Mouse (Mus musculus) limb, embryonic 12.5 days (tissue): ENCODE results near the gene Hps5. TPM values are rescaled to one million over a fixed set of nuclear protein-coding genes. Genes with fewer than 3 reads are reported as not detected.
"Not testable (repeated sequence)": the region's sequence is repeated elsewhere in the genome, so short reads cannot be mapped to it uniquely, and the experiment has no call there.

ENCODE experiments used
- ATAC-seq: fragments of 200-750 bp; cut with Nextera tagmentation; 2 replicates; pipeline ENCODE4 v1.8.0; 2017; ENCODE audit warnings: low read depth, moderate TSS enrichment; ENCODE audit not compliant: insufficient number of reproducible peaks, insufficient read depth, low FRiP score, low TSS enrichment
- H3K27ac ChIP-seq: fragments of 300-500 bp; sonication (generic); 2 replicates; pipeline ENCODE4 v1.5.1; 2016; ENCODE audit warnings: mild to moderate bottlenecking, moderate library complexity
- H3K27me3 ChIP-seq: fragments of 300-500 bp; sonication (generic); 2 replicates; pipeline ENCODE4 v1.6.1; 2016; ENCODE audit warnings: mild to moderate bottlenecking, moderate library complexity
- H3K36me3 ChIP-seq: fragments of 300-500 bp; sonication (generic); 2 replicates; pipeline ENCODE4 v1.6.1; 2016; ENCODE audit warnings: mild to moderate bottlenecking, moderate library complexity
- H3K4me1 ChIP-seq: fragments of 300-500 bp; sonication (generic); replicated peaks from 2 replicates; pipeline ENCODE4 v1.6.1; 2016
- H3K4me2 ChIP-seq: fragments of 300-500 bp; sonication (generic); 2 replicates; pipeline ENCODE4 v1.6.1; 2016; ENCODE audit warnings: mild to moderate bottlenecking, moderate library complexity
- H3K4me3 ChIP-seq: fragments of 300-500 bp; sonication (generic); replicated peaks from 2 replicates; pipeline ENCODE4 v1.5.1; 2016; ENCODE audit warnings: mild to moderate bottlenecking
- H3K9ac ChIP-seq: fragments of 300-500 bp; sonication (generic); replicated peaks from 2 replicates; pipeline ENCODE4 v1.6.1; 2016; ENCODE audit warnings: mild to moderate bottlenecking, moderate library complexity
- H3K9me3 ChIP-seq: fragments of 300-500 bp; sonication (generic); 2 replicates; pipeline ENCODE4 v1.6.1; 2016; ENCODE audit warnings: mild to moderate bottlenecking, moderate library complexity
- WGBS: fragments of 180-500 bp; shearing (Covaris S2); methylation state at CpG from one replicate; pipeline ENCODE4 v1.1.7; 2016; 5-methylcytosine and 5-hydroxymethylcytosine counted together
- polyA plus RNA-seq: library from polyadenylated mRNA; unstranded; fragments of >200 nt; fragmentation: Nextera tagmentation; extraction: Ambion mirVana; gene quantifications from 2 replicates; pipeline ENCODE4 v1.2.1, GENCODE M21; 2016

Gene Hps5
- polyA plus RNA-seq, 1 experiment from 2014 or later, result 25.3 TPM

GRCm38 (mm10) chr7:46820876-46821632 lies 25.2 kb upstream of the Hps5 start:
- H3K4me2 ChIP-seq, H3K4me3 ChIP-seq, H3K27ac ChIP-seq, H3K4me1 ChIP-seq, ATAC-seq, H3K27me3 ChIP-seq, H3K9me3 ChIP-seq, H3K9ac ChIP-seq: not testable (repeated sequence)
- WGBS, result 92% methylated on average over 15 of the region's 15 CpGs
- peaks cover 75% of the 10 kb centered on the region for H3K36me3 ChIP-seq

GRCm38 (mm10) chr7:46814012-46814411 lies 18.1 kb upstream of the Hps5 start:
- no peak overlapping the region for H3K4me3 ChIP-seq
- H3K9ac ChIP-seq, result no peak overlapping the region
- H3K4me2 ChIP-seq, result no peak overlapping the region
- H3K9me3 ChIP-seq, result no peaks in the 10 kb centered on the region
- peaks cover 92% of the 10 kb centered on the region for H3K36me3 ChIP-seq
- H3K27ac ChIP-seq, result no peak overlapping the region
- H3K4me1 ChIP-seq, result no peaks in the 10 kb centered on the region
- no peak for ATAC-seq
- no peaks in the 10 kb centered on the region for H3K27me3 ChIP-seq
- whole genome bisulfite sequencing, result 86% methylated on average over 4 of the region's 4 CpGs

GRCm38 (mm10) chr7:46810325-46810724 lies 14.5 kb upstream of the Hps5 start:
- no peak for ATAC-seq

GRCm38 (mm10) chr7:46796779-46797178 lies 915 bp upstream of the Hps5 start:
- no peaks in the 10 kb centered on the region for H3K9me3 ChIP-seq
- peak overlapping the region; percentile 93 for H3K4me2 ChIP-seq
- no peaks in the 10 kb centered on the region for H3K27me3 ChIP-seq
- H3K9ac ChIP-seq, result peak overlapping the region; percentile 89; the same call in 1 of the 2 replicates
- 59% methylated on average over 6 of the region's 6 CpGs for WGBS
- H3K4me1 ChIP-seq, result peaks cover 23% of the 10 kb centered on the region
- peaks cover 28% of the 10 kb centered on the region for H3K36me3 ChIP-seq
- no peak for ATAC-seq
- H3K4me3 ChIP-seq, result peak overlapping the region; percentile 88
- H3K27ac ChIP-seq, result no peak overlapping the region

More at GRCm38 (mm10) chr7:46810325-46810724, 14.5 kb upstream of the Hps5 start:
- 94% methylated on average over 6 of the region's 6 CpGs for WGBS
- no peak overlapping the region for H3K9ac ChIP-seq
- no peaks in the 10 kb centered on the region for H3K9me3 ChIP-seq
- H3K4me1 ChIP-seq, result no peaks in the 10 kb centered on the region
- H3K27ac ChIP-seq, result no peak overlapping the region
- no peaks in the 10 kb centered on the region for H3K27me3 ChIP-seq
- H3K4me2 ChIP-seq, result no peak overlapping the region
- H3K4me3 ChIP-seq, result no peak overlapping the region
- H3K36me3 ChIP-seq, result peaks cover 83% of the 10 kb centered on the region

GRCm38 (mm10) chr7:46796206-46796679 lies 379 bp upstream of the Hps5 start:
- peak overlapping the region; percentile 93 for H3K4me2 ChIP-seq
- H3K27ac ChIP-seq, result peak overlapping the region; percentile 87; the same call in 1 of the 2 replicates
- peak; percentile 48; the same call in 1 of the 2 replicates for ATAC-seq
- H3K9ac ChIP-seq, result peak overlapping the region; percentile 89
- no peaks in the 10 kb centered on the region for H3K9me3 ChIP-seq
- under 1% methylated on average over 30 of the region's 31 CpGs for WGBS
- no peaks in the 10 kb centered on the region for H3K27me3 ChIP-seq
- H3K4me3 ChIP-seq, result peak overlapping the region; percentile 88
- H3K36me3 ChIP-seq, result peaks cover 24% of the 10 kb centered on the region
- H3K4me1 ChIP-seq, result peaks cover 23% of the 10 kb centered on the region

GRCm38 (mm10) chr7:46793871-46794270 lies 2.0 kb downstream of the Hps5 start:
- no peak overlapping the region for H3K27ac ChIP-seq
- peaks cover 23% of the 10 kb centered on the region for H3K36me3 ChIP-seq
- H3K9ac ChIP-seq, result no peak overlapping the region
- 82% methylated on average over 4 of the region's 4 CpGs for WGBS
- peaks cover 23% of the 10 kb centered on the region for H3K4me1 ChIP-seq
- no peaks in the 10 kb centered on the region for H3K27me3 ChIP-seq
- H3K9me3 ChIP-seq, result no peaks in the 10 kb centered on the region
- no peak overlapping the region for H3K4me2 ChIP-seq
- no peak overlapping the region for H3K4me3 ChIP-seq
- ATAC-seq, result no peak

- Histone ChIP-seq H3K36me3 (peaks cover 57% of the 10 kb centered on the region), H3K9ac (no peak overlapping the region), H3K4me1 (peaks cover 6% of the 10 kb centered on the region), H3K4me3 (no peak overlapping the region), H3K4me2 (no peak overlapping the region), H3K9me3 (no peaks in the 10 kb centered on the region), H3K27ac (no peak overlapping the region), H3K27me3 (no peaks in the 10 kb centered on the region)
- WGBS, result 88% methylated on average over 5 of the region's 5 CpGs
- ATAC-seq, result no peak
These were observed 6.6 kb downstream of the Hps5 start for GRCm38 (mm10) chr7:46789177-46789849.

- no peak overlapping the region for H3K4me2 ChIP-seq
- ATAC-seq, result no peak
- 62% methylated on average over 4 of the region's 4 CpGs for WGBS
- no peak overlapping the region for H3K27ac ChIP-seq
- no peaks in the 10 kb centered on the region for H3K4me1 ChIP-seq
- no peaks in the 10 kb centered on the region for H3K27me3 ChIP-seq
- H3K36me3 ChIP-seq, result peaks cover 87% of the 10 kb centered on the region
- no peak overlapping the region for H3K4me3 ChIP-seq
- no peak overlapping the region for H3K9ac ChIP-seq
- no peaks in the 10 kb centered on the region for H3K9me3 ChIP-seq
These were observed 25.2 kb downstream of the Hps5 start for GRCm38 (mm10) chr7:46770706-46771105.

GRCm38 (mm10) chr7:46768451-46768850 lies 27.4 kb downstream of the Hps5 start:
- Histone ChIP-seq H3K4me1 (no peaks in the 10 kb centered on the region), H3K36me3 (peaks cover 85% of the 10 kb centered on the region), H3K27me3 (no peaks in the 10 kb centered on the region), H3K4me2 (no peak overlapping the region), H3K9ac (no peak overlapping the region), H3K27ac (no peak overlapping the region), H3K9me3 (no peaks in the 10 kb centered on the region), H3K4me3 (no peak overlapping the region)
- no peak for ATAC-seq
- 91% methylated on average over 7 of the region's 7 CpGs for WGBS

GRCm38 (mm10) chr7:46767371-46767770 lies 28.5 kb downstream of the Hps5 start:
- no peak overlapping the region for H3K4me3 ChIP-seq
- ATAC-seq, result no peak
- H3K27me3 ChIP-seq, result no peaks in the 10 kb centered on the region
- no peaks in the 10 kb centered on the region for H3K9me3 ChIP-seq
- no peak overlapping the region for H3K4me2 ChIP-seq
- H3K9ac ChIP-seq, result no peak overlapping the region
- no peaks in the 10 kb centered on the region for H3K4me1 ChIP-seq
- no peak overlapping the region for H3K27ac ChIP-seq
- peaks cover 85% of the 10 kb centered on the region for H3K36me3 ChIP-seq

- no peaks in the 10 kb centered on the region for H3K9me3 ChIP-seq
- H3K4me2 ChIP-seq, result no peak overlapping the region
- ATAC-seq, result no peak
- no peaks in the 10 kb centered on the region for H3K27me3 ChIP-seq
- H3K4me1 ChIP-seq, result no peaks in the 10 kb centered on the region
- H3K4me3 ChIP-seq, result no peak overlapping the region
- WGBS, result 89% methylated on average over 8 of the region's 8 CpGs
- peaks cover 97% of the 10 kb centered on the region for H3K36me3 ChIP-seq
- no peak overlapping the region for H3K27ac ChIP-seq
- H3K9ac ChIP-seq, result no peak overlapping the region
These were observed 31.2 kb downstream of the Hps5 start for GRCm38 (mm10) chr7:46764672-46765071.
